Mouse (Mus musculus) hindbrain, embryonic 14.5 days (tissue): ENCODE data around the gene Coq2. TPM values are rescaled to one million over a fixed set of nuclear protein-coding genes. Genes with fewer than 3 reads are reported as not detected.

Experiments used
- ATAC-seq: fragments of 200-750 bp; cut with Nextera tagmentation; 2 replicates; pipeline ENCODE4 v1.8.0; 2017; ENCODE audit warnings: moderate number of reproducible peaks, mild to moderate bottlenecking, moderate TSS enrichment, moderate library complexity; ENCODE audit not compliant: low FRiP score
- DNase-seq: peaks from one replicate; pipeline ENCODE4 v3.0.0-alpha.2; 2015; ENCODE audit warnings: low spot score
- H3K27ac ChIP-seq: fragments of 300-500 bp; sonication (generic); 2 replicates; pipeline ENCODE4 v1.5.1; 2014; ENCODE audit warnings: mild to moderate bottlenecking, moderate library complexity
- H3K27me3 ChIP-seq: fragments of 300-500 bp; sonication (generic); 2 replicates; pipeline ENCODE4 v1.6.1; 2014; ENCODE audit warnings: mild to moderate bottlenecking, low read length, mixed read lengths; ENCODE audit not compliant: control insufficient read depth, insufficient read depth
- H3K36me3 ChIP-seq: fragments of 300-500 bp; sonication (generic); replicated peaks from 2 replicates; pipeline ENCODE4 v1.6.1; 2014; ENCODE audit not compliant: control insufficient read depth, insufficient read depth
- H3K4me1 ChIP-seq: fragments of 300-500 bp; sonication (generic); replicated peaks from 2 replicates; pipeline ENCODE4 v1.6.1; 2014; ENCODE audit warnings: antibody characterized with exemption, low read length, mixed read lengths; ENCODE audit not compliant: control insufficient read depth, insufficient read depth
- H3K4me2 ChIP-seq: fragments of 300-500 bp; sonication (generic); replicated peaks from 2 replicates; pipeline ENCODE4 v1.6.1; 2014; ENCODE audit warnings: mild to moderate bottlenecking, moderate library complexity
- H3K4me3 ChIP-seq: fragments of 300-500 bp; sonication (generic); replicated peaks from 2 replicates; pipeline ENCODE4 v1.5.1; 2014; ENCODE audit warnings: mild to moderate bottlenecking, low read length
- H3K9ac ChIP-seq: fragments of 300-500 bp; sonication (generic); 2 replicates; pipeline ENCODE4 v1.6.1; 2014
- H3K9me3 ChIP-seq: fragments of 300-500 bp; sonication (generic); 2 replicates; pipeline ENCODE4 v1.6.1; 2016; ENCODE audit warnings: low read length; ENCODE audit not compliant: control insufficient read depth
- WGBS: fragments of 180-500 bp; shearing (Covaris S2); extraction: QIAGEN DNeasy Blood & Tissue Kit; methylation state at CpG from one replicate; pipeline ENCODE4 v1.1.7; 2014; 5-methylcytosine and 5-hydroxymethylcytosine counted together
- polyA plus RNA-seq: library from polyadenylated mRNA; unstranded; fragments of >200 nt; fragmentation: Nextera tagmentation; extraction: Ambion mirVana; gene quantifications from 2 replicates; pipeline ENCODE4 v1.2.1, GENCODE M21; 2014

The Coq2 gene
- polyA plus RNA-seq, 1 experiment from 2014 or later, result 58.3 TPM

GRCm38 (mm10) chr5:100700861-100701620 is 26.1 kb upstream of the Coq2 start:
- no peaks in the 10 kb centered on the region for H3K4me1 ChIP-seq
- no peak overlapping the region for H3K9ac ChIP-seq
- WGBS, result 80% methylated on average over 13 of the region's 13 CpGs
- no peak for ATAC-seq
- DNase-seq, result no peak
- H3K27ac ChIP-seq, result no peak overlapping the region
- H3K9me3 ChIP-seq, result no peaks in the 10 kb centered on the region
- no peak overlapping the region for H3K4me3 ChIP-seq
- no peaks in the 10 kb centered on the region for H3K27me3 ChIP-seq
- H3K36me3 ChIP-seq, result no peaks in the 10 kb centered on the region
- H3K4me2 ChIP-seq, result no peak overlapping the region

- ATAC-seq (no peak), DNase-seq (no peak)
- H3K4me2 ChIP-seq, result no peak overlapping the region
- no peaks in the 10 kb centered on the region for H3K36me3 ChIP-seq
- WGBS, result 81% methylated on average over 2 of the region's 2 CpGs
- H3K4me3 ChIP-seq, result no peak overlapping the region
- no peak overlapping the region for H3K9ac ChIP-seq
- H3K27ac ChIP-seq, result no peak overlapping the region
- no peaks in the 10 kb centered on the region for H3K9me3 ChIP-seq
- H3K4me1 ChIP-seq, result no peaks in the 10 kb centered on the region
- H3K27me3 ChIP-seq, result no peaks in the 10 kb centered on the region
Observed at GRCm38 (mm10) chr5:100697886-100698285, 22.9 kb upstream of the Coq2 start.

GRCm38 (mm10) chr5:100697398-100697797 is 22.5 kb upstream of the Coq2 start:
- no peaks in the 10 kb centered on the region for H3K36me3 ChIP-seq
- 72% methylated on average over 2 of the region's 2 CpGs for WGBS
- no peak overlapping the region for H3K27ac ChIP-seq
- no peaks in the 10 kb centered on the region for H3K9me3 ChIP-seq
- no peak overlapping the region for H3K4me3 ChIP-seq
- H3K27me3 ChIP-seq, result no peaks in the 10 kb centered on the region
- no peak overlapping the region for H3K9ac ChIP-seq
- DNase-seq (no peak), ATAC-seq (no peak)
- no peak overlapping the region for H3K4me2 ChIP-seq
- H3K4me1 ChIP-seq, result no peaks in the 10 kb centered on the region

GRCm38 (mm10) chr5:100685631-100686030 is 10.7 kb upstream of the Coq2 start:
- Histone ChIP-seq H3K4me1 (no peaks in the 10 kb centered on the region), H3K4me3 (no peak overlapping the region), H3K4me2 (no peak overlapping the region), H3K9me3 (no peaks in the 10 kb centered on the region), H3K27ac (no peak overlapping the region), H3K36me3 (no peaks in the 10 kb centered on the region), H3K27me3 (no peaks in the 10 kb centered on the region), H3K9ac (no peak overlapping the region)
- DNase-seq (no peak), ATAC-seq (no peak)
- 64% methylated on average over 4 of the region's 4 CpGs for WGBS

- WGBS, result 77% methylated on average over 6 of the region's 6 CpGs
- Histone ChIP-seq H3K4me3 (no peak overlapping the region), H3K27me3 (no peaks in the 10 kb centered on the region), H3K9me3 (no peaks in the 10 kb centered on the region), H3K9ac (no peak overlapping the region), H3K4me1 (no peaks in the 10 kb centered on the region), H3K27ac (no peak overlapping the region), H3K36me3 (no peaks in the 10 kb centered on the region), H3K4me2 (no peak overlapping the region)
- DNase-seq (no peak), ATAC-seq (no peak)
Observed at GRCm38 (mm10) chr5:100680542-100680933, 5.6 kb upstream of the Coq2 start.

- 53% methylated on average over 18 of the region's 18 CpGs for WGBS
- DNase-seq (no peak), ATAC-seq (no peak)
- no peak overlapping the region for H3K4me3 ChIP-seq
- H3K27me3 ChIP-seq, result no peaks in the 10 kb centered on the region
- H3K4me2 ChIP-seq, result no peak overlapping the region
- no peak overlapping the region for H3K27ac ChIP-seq
- H3K9me3 ChIP-seq, result no peaks in the 10 kb centered on the region
- no peaks in the 10 kb centered on the region for H3K36me3 ChIP-seq
- H3K9ac ChIP-seq, result no peak overlapping the region
- no peaks in the 10 kb centered on the region for H3K4me1 ChIP-seq
Observed at GRCm38 (mm10) chr5:100679911-100680541, 5.1 kb upstream of the Coq2 start.

- WGBS, result under 1% methylated on average over 71 of the region's 71 CpGs
- H3K4me1 ChIP-seq, result 0 out of 2 replicates have a peak, but pooled peaks cover 12% of the 10 kb centered on the region
Observed at GRCm38 (mm10) chr5:100673745-100674486, 1.0 kb downstream of the Coq2 start.

GRCm38 (mm10) chr5:100672403-100672802 is 2.5 kb downstream of the Coq2 start:
- Histone ChIP-seq H3K4me1 (0 out of 2 replicates have a peak, but pooled peaks cover 12% of the 10 kb centered on the region), H3K9ac (no peak overlapping the region), H3K4me2 (no peak overlapping the region), H3K9me3 (no peaks in the 10 kb centered on the region), H3K27ac (no peak overlapping the region), H3K27me3 (no peaks in the 10 kb centered on the region), H3K36me3 (no peaks in the 10 kb centered on the region), H3K4me3 (no peak overlapping the region)
- no peak for ATAC-seq
- 91% methylated on average over 4 of the region's 4 CpGs for WGBS
- no peak for DNase-seq

More at GRCm38 (mm10) chr5:100673745-100674486, 1.0 kb downstream of the Coq2 start:
- peak; percentile 85 for DNase-seq
- Histone ChIP-seq H3K27ac (peak overlapping the region; percentile 54; the same call in 1 of the 2 replicates), H3K27me3 (no peaks in the 10 kb centered on the region), H3K4me2 (peak overlapping the region; percentile 82), H3K36me3 (no peaks in the 10 kb centered on the region), H3K4me3 (peak overlapping the region; percentile 89), H3K9me3 (no peaks in the 10 kb centered on the region), H3K9ac (peak overlapping the region; percentile 92)
- peak; percentile 96 for ATAC-seq

GRCm38 (mm10) chr5:100671897-100672296 is 3.0 kb downstream of the Coq2 start:
- H3K27ac ChIP-seq, result no peak overlapping the region
- no peak for DNase-seq
- H3K27me3 ChIP-seq, result no peaks in the 10 kb centered on the region
- no peak overlapping the region for H3K4me2 ChIP-seq
- no peaks in the 10 kb centered on the region for H3K9me3 ChIP-seq
- ATAC-seq, result no peak
- no peaks in the 10 kb centered on the region for H3K36me3 ChIP-seq
- H3K9ac ChIP-seq, result no peak overlapping the region
- no peak overlapping the region for H3K4me3 ChIP-seq
- 0 out of 2 replicates have a peak, but pooled peaks cover 12% of the 10 kb centered on the region for H3K4me1 ChIP-seq
- WGBS, result 83% methylated on average over 3 of the region's 3 CpGs
